Mouse (Mus musculus): ENCODE measurements around the gene Tada3.

Tada3 gene

GRCm38 (mm10) chr6:113377496-113378385, at the start of gene Tada3, which contains the start of gene Arpc4:
Gene Tada3 (minus strand): TSS chr6:113377883.
Gene Arpc4 (plus strand): TSS chr6:113378115.
- peak; percentile 98 for DNase-seq (ENCODE audit: low read depth, low spot score)

GRCm38 (mm10) chr6:113427397-113427796, 49.7 kb upstream of the Tada3 start:
- peak; percentile 93 for DNase-seq (ENCODE audit: low read depth, low spot score)

GRCm38 (mm10) chr6:113426696-113427095, 49.0 kb upstream of the Tada3 start:
- no peak for DNase-seq (ENCODE audit: low read depth, low spot score)

GRCm38 (mm10) chr6:113424187-113424586, 46.5 kb upstream of the Tada3 start:
- no peak for DNase-seq (ENCODE audit: low read depth, low spot score)

GRCm38 (mm10) chr6:113423000-113423399, 45.3 kb upstream of the Tada3 start:
- no peak for DNase-seq (ENCODE audit: low read depth, low spot score)

- peak; percentile 100 for DNase-seq (ENCODE audit: low read depth, low spot score)
Observed at GRCm38 (mm10) chr6:113419199-113419587, 41.5 kb upstream of the Tada3 start, which contains the start of gene Rpusd3. Gene Rpusd3 (minus strand): TSS chr6:113419340.

GRCm38 (mm10) chr6:113418441-113419198, 40.9 kb upstream of the Tada3 start:
- no peak for DNase-seq (ENCODE audit: low read depth, low spot score)

GRCm38 (mm10) chr6:113416416-113416815, 38.7 kb upstream of the Tada3 start:
- no peak for DNase-seq (ENCODE audit: low read depth, low spot score)

- DNase-seq (ENCODE audit: low read depth, low spot score), result no peak
Observed at GRCm38 (mm10) chr6:113410001-113410400, 32.3 kb upstream of the Tada3 start.

GRCm38 (mm10) chr6:113406683-113407082, 29.0 kb upstream of the Tada3 start:
- DNase-seq (ENCODE audit: low read depth, low spot score), result peak; percentile 80

GRCm38 (mm10) chr6:113405483-113405882, 27.8 kb upstream of the Tada3 start:
- DNase-seq (ENCODE audit: low read depth, low spot score), result no peak

GRCm38 (mm10) chr6:113404649-113405448, 27.2 kb upstream of the Tada3 start:
- no peak for DNase-seq (ENCODE audit: low read depth, low spot score)

GRCm38 (mm10) chr6:113402094-113402493, 24.4 kb upstream of the Tada3 start:
- no peak for DNase-seq (ENCODE audit: low read depth, low spot score)

GRCm38 (mm10) chr6:113396270-113397030, 18.8 kb upstream of the Tada3 start:
- DNase-seq (ENCODE audit: low read depth, low spot score), result peak; percentile 96

GRCm38 (mm10) chr6:113395501-113395900, 17.8 kb upstream of the Tada3 start:
- peak; percentile 76 for DNase-seq (ENCODE audit: low read depth, low spot score)

- no peak for DNase-seq (ENCODE audit: low read depth, low spot score)
Observed at GRCm38 (mm10) chr6:113394811-113395210, 17.1 kb upstream of the Tada3 start.

GRCm38 (mm10) chr6:113393951-113394350, 16.3 kb upstream of the Tada3 start:
- no peak for DNase-seq (ENCODE audit: low read depth, low spot score)

GRCm38 (mm10) chr6:113392387-113393071, 14.8 kb upstream of the Tada3 start:
- DNase-seq (ENCODE audit: low read depth, low spot score), result peak; percentile 69

- no peak for DNase-seq (ENCODE audit: low read depth, low spot score)
Observed at GRCm38 (mm10) chr6:113392015-113392386, 14.3 kb upstream of the Tada3 start.

- DNase-seq (ENCODE audit: low read depth, low spot score), result no peak
Observed at GRCm38 (mm10) chr6:113390715-113391114, 13.0 kb upstream of the Tada3 start.

All from ES-CJ7 (cell line).